Mouse (Mus musculus): ENCODE measurements at regions not wholly inside any gene's neighbourhood (a gene's known extent, or its start where the extent isn't known, plus 50 kb on each side); places are given as distances from the start of the nearest gene placed in this dataset.

- TF ChIP-seq POLR2A (IDR thresholded peaks at IDR 0.05; ENCODE audit: insufficient read length, low read depth) (peak; percentile 24), E2F4 (IDR thresholded peaks at IDR 0.05; ENCODE audit: insufficient read depth) (no peak), CEBPB (IDR thresholded peaks at IDR 0.05; ENCODE audit: insufficient read depth, poor library complexity, severe bottlenecking) (peak; percentile 54; the same call in 1 of the 2 replicates), MYOD1 (IDR thresholded peaks at IDR 0.05; ENCODE audit: control insufficient read depth in 1 of 3, insufficient read length in 2 of 3, low read depth in 2 of 3) (peak in 1 of 3 experiments; percentile 7)
These were observed 77.9 kb upstream of the Hnrnpk start for GRCm38 (mm10) chr13:58480928-58481598.
